Mouse (Mus musculus) neutrophil, adult 5-6 weeks (primary cell): Measurements from ENCODE around the gene Haus4. TPM values are rescaled to one million over a fixed set of nuclear protein-coding genes. Genes with fewer than 3 reads are reported as not detected.

Experiments
- ATAC-seq: fragments of 151-379, 151-347 bp; 2 replicates; pipeline ENCODE4 v1.8.0; 2017; ENCODE audit warnings: mild to moderate bottlenecking, moderate TSS enrichment; ENCODE audit not compliant: insufficient number of reproducible peaks, poor library complexity, low FRiP score, severe bottlenecking; ENCODE audit errors: extremely low read depth
- total RNA-seq: library from RNA; stranded (forward); fragments of 200-1000 nt; gene quantifications from 2 replicates; pipeline ENCODE4 v1.2.3, GENCODE M21; 2017

Gene Haus4
- total RNA-seq, 1 experiment from 2014 or later: 20.0 TPM

- ATAC-seq: no peak
These were observed 44.6 kb downstream of the Haus4 start for GRCm38 (mm10) chr14:54509774-54510173.

- no peak for ATAC-seq
These were observed 51.3 kb downstream of the Haus4 start for GRCm38 (mm10) chr14:54503092-54503491.

GRCm38 (mm10) chr14:54501365-54501764, 53.1 kb downstream of the Haus4 start:
- no peak for ATAC-seq

DNA sequence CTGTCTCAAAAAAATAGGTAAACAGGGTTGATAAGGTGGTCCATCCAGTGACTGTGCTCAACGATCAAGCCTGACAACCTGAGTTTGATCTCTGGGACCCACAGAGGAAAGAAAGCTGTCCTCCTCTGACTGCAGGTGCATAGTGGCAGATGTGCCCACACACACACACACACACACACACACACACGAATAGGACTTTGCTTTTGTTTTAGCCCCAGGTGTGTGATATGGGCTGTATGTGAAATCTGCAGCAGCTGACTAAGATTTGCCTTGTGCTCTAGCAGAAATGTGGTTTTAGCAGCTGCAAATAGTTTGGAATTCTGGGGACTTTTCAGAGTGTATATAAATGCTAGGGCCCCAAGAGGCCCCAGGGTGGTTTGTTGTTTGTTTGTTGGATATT, 55.1 kb downstream of the Haus4 start:
- ATAC-seq: no peak

GRCm38 (mm10) chr14:54496706-54497105, 57.7 kb downstream of the Haus4 start:
- no peak for ATAC-seq

GRCm38 (mm10) chr14:54494234-54494633, 60.2 kb downstream of the Haus4 start:
- peak; percentile 91 for ATAC-seq

- no peak for ATAC-seq
These were observed 61.2 kb downstream of the Haus4 start for GRCm38 (mm10) chr14:54493236-54493635.

GRCm38 (mm10) chr14:54492345-54493131, 61.9 kb downstream of the Haus4 start:
- ATAC-seq: peak; percentile 41; the same call in 1 of the 2 replicates

Other genes with a start within 250 kb of the Haus4 start
- 58.7 and 61.3 TPM in 2 replicates for gene Oxa1l, start 193.8 kb downstream of the Haus4 start, total RNA-seq
- 2.8 and 7.4 TPM in 2 replicates for gene Slc7a7, start 136.8 kb downstream of the Haus4 start, total RNA-seq
- 31.8 and 33.4 TPM in 2 replicates for gene Mrpl52, start 127.7 kb downstream of the Haus4 start, total RNA-seq
- 0.58 and 2.6 TPM in 2 replicates for gene Mmp14, start 123.0 kb downstream of the Haus4 start, total RNA-seq
- gene Lrp10, start 90.5 kb downstream of the Haus4 start, total RNA-seq: 69.1 and 100 TPM in 2 replicates
- gene Rem2, start 78.5 kb downstream of the Haus4 start, total RNA-seq: 0.61 and 0.93 TPM in 2 replicates
- gene Prmt5, start 37.1 kb downstream of the Haus4 start, total RNA-seq: 13.3 and 18.4 TPM in 2 replicates
- 0.12 and 0.25 TPM in 2 replicates for gene Ajuba, start 22.9 kb upstream of the Haus4 start, total RNA-seq
- 2.1 and 4.5 TPM in 2 replicates for gene 4931414P19Rik, start 51.4 kb upstream of the Haus4 start, total RNA-seq
- gene Psmb5, start 63.4 kb upstream of the Haus4 start, total RNA-seq: 24.0 and 29.1 TPM in 2 replicates
- 0.12 TPM in 1 of 2 replicates, not detected in the other for gene Psmb11, start 66.8 kb upstream of the Haus4 start, total RNA-seq
- not detected in 2 replicates for gene Gm17606, start 86.3 kb upstream of the Haus4 start, total RNA-seq
- 1.5 and 2.5 TPM in 2 replicates for gene Cdh24, start 86.7 kb upstream of the Haus4 start, total RNA-seq
- 24.8 and 28.1 TPM in 2 replicates for gene 1700123O20Rik, start 131.6 kb upstream of the Haus4 start, total RNA-seq
- gene Acin1, start 132.3 kb upstream of the Haus4 start, total RNA-seq: 373 and 387 TPM in 2 replicates
- gene Gm29776, start 144.2 kb upstream of the Haus4 start, total RNA-seq: not detected in 2 replicates
- 9.1 and 9.2 TPM in 2 replicates for gene Cebpe, start 157.6 kb upstream of the Haus4 start, total RNA-seq
- 0.49 and 0.81 TPM in 2 replicates for gene Slc7a8, start 227.3 kb upstream of the Haus4 start, total RNA-seq